Mouse (Mus musculus) lung, postnatal 4 days (tissue): ENCODE results near the gene Muc13.
A peak's percentile ranks its signal among the peaks of the same experiment; 100 is the strongest.

Source experiments
- DNase-seq, 2 experiments: peaks; one replicate each; pipeline ENCODE4 v3.0.0; 2021

Muc13 gene

DNA sequence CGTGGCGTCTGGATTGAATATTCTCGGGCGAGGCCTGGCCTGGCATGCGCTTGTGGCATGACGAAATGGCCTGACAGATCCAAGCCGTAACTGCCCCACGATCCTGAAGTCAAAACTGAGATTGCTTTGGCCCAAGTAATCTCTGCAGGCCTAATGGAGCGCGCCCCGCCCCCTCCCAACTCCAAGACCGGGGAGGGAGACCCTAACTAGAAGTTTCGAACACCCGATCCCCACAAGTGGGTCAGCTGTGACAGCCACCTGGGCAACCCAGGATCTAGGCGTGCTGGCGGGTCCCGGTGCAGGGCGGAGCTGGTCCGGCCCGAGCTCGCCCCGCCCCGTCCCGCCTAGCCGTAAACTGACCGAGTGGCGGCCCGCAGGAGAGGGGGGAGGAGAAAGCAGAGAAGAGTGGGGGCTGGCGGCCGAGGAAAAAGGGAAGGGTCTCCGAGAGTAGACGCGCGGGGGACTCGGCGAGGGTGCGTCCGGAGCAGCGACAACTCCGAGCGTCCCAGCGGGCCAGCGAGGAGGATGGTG lies 35.5 kb downstream of the Muc13 start, which contains the start of gene Itgb5:
Gene Itgb5, plus strand, starts transcription at position 365 of the 531 bp plus-strand sequence.
- DNase-seq = peak; percentile 80 to 83

DNA sequence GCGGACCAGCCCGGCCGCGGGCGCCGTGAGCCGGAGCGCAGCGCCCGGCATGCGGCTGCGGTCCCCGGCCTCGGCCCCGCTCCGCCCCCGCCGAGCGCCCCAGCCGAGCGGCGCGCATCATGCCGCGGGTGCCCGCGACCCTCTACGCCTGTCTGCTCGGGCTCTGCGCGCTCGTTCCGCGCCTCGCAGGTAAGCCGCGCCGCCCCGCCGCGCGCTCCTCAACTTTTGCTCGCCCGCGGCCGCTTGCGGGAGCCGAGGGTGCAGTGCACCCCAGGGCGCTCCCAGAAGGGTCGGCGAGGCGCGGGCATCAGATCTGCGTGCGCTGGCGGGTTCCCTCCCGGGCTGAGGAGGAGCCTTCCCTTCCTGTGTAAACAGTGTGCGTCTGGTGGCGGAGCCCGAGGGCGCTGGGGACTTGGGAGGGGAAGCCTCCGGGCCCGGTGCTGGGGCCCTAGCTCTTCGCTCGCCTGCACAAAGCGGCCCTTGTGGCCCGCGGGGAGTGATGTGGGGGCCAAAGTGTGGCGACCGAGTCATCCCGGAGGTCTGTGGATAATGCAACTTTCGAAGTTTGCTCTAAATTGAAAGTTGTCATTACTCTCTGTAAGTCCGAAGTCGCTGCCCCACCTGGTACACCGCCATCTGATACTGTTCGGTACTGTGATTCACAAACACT lies 36.1 kb downstream of the Muc13 start:
- peak; percentile 71 for DNase-seq

- DNase-seq = no peak
These were observed 36.8 kb downstream of the Muc13 start for GRCm38 (mm10) chr16:33830512-33831105.

DNA sequence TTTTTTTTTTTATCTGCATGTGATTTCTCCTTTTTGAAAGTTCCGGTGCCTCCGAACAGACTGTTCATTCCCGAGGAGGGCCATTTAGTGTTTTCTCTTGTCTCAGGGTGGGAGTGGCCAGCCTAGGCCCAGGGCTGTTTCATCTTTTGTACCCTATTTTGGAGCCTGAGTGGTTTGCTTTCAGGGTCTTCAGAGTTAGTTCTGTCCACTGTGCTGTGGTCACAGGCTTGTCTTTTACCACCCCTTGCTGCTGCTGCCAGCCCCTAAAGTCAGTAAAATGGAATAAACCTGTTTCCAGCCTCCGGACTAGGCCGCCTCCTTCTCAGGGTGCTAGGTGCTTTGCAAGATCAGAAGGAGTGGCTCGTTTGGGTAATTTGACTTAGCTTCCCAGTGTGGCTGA lies 38.2 kb downstream of the Muc13 start:
- no peak for DNase-seq

DNA sequence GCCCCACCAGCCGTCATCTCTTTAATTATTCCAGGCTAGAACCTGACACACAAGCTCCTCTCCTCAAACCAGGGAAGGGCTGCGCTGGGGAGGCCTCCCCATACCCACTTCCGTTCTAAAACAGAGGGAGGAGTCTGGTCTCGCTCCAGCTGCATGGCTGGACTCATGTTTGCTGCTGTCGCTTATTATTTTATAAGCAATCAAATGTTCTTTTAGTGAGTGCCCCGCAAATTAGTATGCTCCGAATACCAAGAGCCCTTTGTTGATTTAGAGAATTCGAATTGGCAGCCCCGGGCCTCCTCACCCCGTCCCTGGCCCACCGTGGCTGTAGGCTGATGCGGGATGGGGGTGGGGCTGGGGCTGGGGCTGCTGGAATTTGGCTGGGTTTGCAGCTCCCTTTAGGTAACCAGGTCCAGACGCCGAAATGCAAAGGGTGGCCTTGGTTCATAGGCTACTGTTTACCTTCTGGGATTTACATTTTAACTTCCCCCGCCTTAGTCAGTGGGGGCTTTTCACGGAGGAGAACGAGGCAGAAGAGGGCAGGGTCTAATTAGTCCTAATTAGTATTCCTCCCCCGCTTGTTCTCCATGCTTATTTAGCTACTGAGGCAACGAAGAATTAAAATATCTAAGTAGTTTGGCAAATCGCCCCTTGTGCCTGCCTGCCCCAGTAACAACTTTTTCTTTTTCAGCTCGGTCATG lies 39.0 kb downstream of the Muc13 start:
- peak; percentile 32 to 33 for DNase-seq

GRCm38 (mm10) chr16:33833429-33833753 lies 39.6 kb downstream of the Muc13 start:
- DNase-seq = no peak

DNA sequence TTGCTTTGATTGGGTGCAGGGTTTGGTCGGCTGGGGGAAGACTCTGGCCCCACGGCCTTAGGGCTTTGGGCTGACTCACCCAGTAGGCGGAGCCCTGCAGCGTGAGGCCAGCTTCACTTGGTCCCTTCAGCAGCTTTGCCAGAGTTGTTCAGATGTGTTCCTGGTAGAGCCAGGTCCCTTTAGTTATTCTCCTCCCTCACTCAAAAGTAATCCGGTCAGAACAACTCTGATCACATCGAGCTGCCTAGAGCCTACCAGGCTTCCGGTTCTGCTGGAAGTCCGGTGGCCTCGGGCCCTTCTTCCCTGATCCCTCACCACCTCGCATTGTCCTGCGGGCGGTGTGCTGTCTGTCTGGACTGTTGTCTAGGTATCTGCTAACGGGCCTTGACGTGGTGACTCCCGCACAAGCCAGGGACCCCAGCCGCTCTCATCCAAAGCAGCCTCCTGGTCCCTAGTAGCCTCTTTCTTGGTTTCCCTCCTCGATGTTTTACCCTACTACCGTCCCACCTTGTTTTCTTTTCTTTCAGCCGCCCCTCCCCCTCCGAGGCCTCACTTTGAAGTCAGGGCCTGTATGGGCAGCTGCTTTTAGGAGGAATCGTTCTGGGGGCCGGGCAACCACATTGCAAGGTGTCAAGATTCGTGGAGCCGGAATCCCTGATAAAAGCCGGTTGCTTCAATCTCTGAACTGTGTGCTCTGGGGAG lies 40.1 kb downstream of the Muc13 start:
- peak; percentile 50 for DNase-seq

GRCm38 (mm10) chr16:33836676-33837075 lies 42.8 kb downstream of the Muc13 start:
- no peak for DNase-seq

DNA sequence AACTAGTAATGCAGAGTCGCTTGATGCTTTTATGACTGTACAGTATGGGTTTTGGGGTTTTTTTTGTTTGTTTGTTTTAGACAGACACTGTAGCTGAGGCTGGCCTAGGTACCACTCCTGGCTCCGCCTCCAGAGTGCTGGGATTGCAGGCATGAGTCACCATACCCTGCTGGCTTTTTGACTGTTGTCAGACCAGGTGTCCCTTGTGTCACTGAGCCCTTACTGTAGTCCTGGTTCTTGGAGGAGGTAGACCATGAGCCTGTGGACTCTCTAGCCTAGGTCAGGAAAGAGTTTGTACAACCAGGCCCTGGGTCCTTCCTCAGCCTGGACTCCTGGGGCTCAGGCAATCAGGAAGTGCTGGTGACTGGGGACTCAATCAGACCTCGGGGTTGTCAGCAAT lies 43.4 kb downstream of the Muc13 start:
- no peak for DNase-seq

GRCm38 (mm10) chr16:33840616-33841015 lies 46.8 kb downstream of the Muc13 start:
- no peak for DNase-seq

- DNase-seq = no peak
These were observed 48.4 kb downstream of the Muc13 start for GRCm38 (mm10) chr16:33842081-33842880.

- no peak for DNase-seq
These were observed 50.3 kb downstream of the Muc13 start for GRCm38 (mm10) chr16:33844150-33844611.

DNA sequence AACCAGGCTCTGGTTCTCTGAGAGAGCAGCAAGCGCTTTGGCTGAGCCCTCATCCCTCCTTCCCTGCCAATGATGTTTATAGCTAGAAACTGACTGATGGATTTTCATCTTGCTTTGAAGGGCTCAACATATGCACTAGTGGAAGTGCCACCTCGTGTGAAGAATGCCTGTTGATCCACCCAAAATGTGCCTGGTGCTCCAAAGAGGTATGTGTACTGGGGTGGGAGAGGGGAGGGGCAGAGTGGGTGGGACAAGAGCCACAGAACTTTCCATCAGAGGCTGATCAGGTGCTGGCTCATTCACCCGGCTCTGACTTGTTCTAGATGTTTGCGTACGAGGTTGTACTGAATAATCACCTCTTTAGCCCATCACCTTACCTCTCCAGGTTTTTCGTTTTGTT lies 51.0 kb downstream of the Muc13 start:
- DNase-seq = no peak

- DNase-seq = no peak
These were observed 59.4 kb downstream of the Muc13 start for GRCm38 (mm10) chr16:33853271-33853670.

- DNase-seq = no peak
These were observed 64.9 kb downstream of the Muc13 start for GRCm38 (mm10) chr16:33858766-33859165.

- DNase-seq = no peak
These were observed 65.5 kb downstream of the Muc13 start for GRCm38 (mm10) chr16:33859380-33859779.

GRCm38 (mm10) chr16:33859988-33860700 lies 66.3 kb downstream of the Muc13 start:
- peak; percentile 42 to 63 for DNase-seq

DNA sequence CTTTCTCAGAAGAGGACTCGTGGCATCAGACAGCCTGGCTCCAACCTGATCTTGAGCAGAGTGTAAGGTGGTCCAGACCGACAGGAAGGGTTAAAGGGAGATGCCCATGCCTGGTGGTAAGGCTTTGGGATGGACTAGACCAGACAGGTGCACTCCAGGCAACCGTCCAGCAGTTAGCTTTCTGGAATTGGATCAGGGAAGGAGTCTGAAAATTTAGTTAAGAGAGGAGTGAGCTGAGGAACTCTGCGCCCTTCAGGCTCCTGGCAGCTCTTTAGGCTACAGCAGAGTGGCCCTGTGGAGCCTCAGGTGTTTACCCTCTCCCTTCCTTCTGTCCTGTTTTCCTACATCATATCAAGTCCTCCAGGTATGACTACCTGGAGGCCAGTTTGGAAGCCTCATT lies 68.6 kb downstream of the Muc13 start:
- DNase-seq = no peak

GRCm38 (mm10) chr16:33863208-33863751 lies 69.4 kb downstream of the Muc13 start:
- DNase-seq = no peak
